Mouse (Mus musculus) frontal cortex, adult (tissue): ENCODE results near the gene Arntl.

Experiments used
- ATAC-seq: cut with Nextera tagmentation; 2 replicates; pipeline ENCODE4 v1.9.2; 2017; ENCODE audit warnings: mild to moderate bottlenecking, moderate library complexity, mixed read lengths; ENCODE audit not compliant: low TSS enrichment

Arntl gene

DNA sequence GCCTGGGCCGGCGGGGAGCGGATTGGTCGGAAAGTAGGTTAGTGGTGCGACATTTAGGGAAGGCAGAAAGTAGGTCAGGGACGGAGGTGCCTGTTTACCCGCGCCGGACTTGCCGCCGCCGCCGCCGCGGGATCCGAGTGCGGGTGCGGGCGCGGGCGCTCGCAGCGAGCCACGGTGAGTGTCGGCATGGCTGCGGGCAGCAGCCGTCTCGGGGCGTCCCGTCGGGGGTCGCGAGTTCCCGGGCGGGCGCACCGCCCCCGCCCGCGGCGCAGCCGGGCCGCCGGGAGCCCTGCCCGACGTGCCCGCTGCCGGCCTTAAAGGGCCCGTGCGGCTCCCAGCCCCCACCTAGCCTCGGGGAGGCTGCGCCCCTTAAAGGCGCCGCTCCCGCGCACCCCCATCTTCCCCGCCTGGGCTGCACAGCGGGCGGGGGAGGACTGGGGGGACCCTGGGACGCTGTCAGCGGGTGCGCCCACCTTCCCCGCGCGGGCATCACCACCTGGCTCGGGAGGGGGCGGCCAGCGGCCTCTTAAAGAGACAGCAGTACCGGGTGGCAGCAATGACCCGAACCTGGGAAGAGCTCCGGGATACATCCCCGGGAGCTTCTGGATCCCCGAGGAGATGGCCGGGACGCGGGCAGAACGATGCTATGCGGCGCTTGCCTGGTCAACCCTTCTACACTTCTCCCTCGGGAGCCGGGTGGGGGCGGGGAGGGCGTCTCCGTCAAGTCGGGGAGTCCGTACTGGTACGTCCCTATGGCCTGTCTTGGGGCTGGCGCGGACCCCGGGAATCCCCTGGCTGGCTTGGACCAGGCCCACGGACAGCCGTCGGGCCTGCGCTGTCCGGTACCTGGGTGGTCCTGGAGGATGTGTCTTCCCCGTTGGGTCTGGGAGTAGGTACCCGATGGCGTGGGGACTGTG, 464 bp downstream of the Arntl start:
- peak; percentile 32 for ATAC-seq

DNA sequence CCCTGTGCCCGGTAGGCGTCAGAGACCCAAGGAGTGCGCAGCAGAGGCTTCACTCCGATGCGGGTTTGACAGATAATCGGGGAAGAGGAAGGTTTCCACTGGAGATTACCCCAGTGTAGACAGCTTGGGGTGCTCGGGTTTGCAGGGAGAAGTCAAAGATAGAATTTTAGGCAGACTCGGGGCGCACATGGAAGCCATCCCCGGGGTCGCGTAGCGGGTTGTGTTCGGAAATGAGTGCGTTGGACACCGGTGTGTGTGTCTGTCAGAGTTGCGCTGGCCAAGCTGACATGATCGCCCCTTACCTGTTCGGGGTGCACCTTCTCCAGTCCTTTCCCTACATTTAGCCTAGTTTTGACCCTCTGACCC, 1.1 kb downstream of the Arntl start:
- ATAC-seq: no peak

DNA sequence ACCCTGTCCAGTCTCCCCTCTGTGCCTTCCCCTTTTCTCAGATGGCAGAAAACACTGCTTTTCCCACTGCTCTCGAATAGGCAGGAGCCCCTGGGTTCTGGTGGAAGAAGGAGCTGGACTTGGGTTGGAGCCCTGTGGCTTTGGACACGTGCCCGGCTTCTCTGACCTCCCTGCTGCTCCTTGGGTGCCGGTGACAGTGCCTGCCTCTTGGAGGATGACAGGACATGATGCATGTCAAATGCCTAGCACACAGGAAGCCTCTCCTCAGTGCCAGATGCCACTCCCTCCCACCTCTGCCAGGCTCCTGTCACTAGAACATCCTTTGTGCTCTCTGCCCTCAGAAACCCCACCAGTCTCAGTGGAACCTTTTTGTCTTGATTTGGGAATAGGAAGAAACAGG, 3.2 kb downstream of the Arntl start:
- ATAC-seq: no peak

- ATAC-seq: no peak
Measured at GRCm38 (mm10) chr7:113214245-113215169, 7.2 kb downstream of the Arntl start.

GRCm38 (mm10) chr7:113216152-113216551, 8.9 kb downstream of the Arntl start:
- peak; percentile 72 for ATAC-seq

- ATAC-seq: no peak
Measured at GRCm38 (mm10) chr7:113219416-113219815, 12.2 kb downstream of the Arntl start.

- no peak for ATAC-seq
Measured at GRCm38 (mm10) chr7:113219864-113220263, 12.6 kb downstream of the Arntl start.

DNA sequence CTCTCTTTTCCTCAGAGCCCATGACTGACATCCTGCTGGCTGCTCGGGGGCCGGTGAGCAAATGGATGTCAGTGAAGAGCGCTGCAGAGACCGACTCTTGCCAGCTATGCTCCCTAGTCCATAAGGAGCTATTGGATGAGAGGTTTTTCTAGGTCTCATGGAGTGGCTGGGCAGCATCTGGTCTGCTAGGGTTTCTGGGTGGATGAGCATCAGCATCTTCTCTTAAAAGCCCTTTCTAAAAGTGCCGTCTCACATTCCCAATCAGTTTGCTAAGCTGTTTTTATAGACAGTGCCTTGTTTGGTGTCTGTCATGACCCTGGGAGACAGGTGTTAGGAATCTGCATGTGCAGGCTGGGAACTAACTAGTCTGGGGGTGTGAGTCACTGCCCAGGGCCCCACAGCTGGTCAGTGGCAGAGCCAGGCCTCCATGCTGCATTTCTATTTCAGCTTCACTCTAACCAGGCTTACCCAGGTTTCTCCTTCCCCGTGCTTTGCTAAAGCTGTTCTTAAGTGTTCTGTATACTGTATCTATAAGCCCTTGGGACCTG, 13.5 kb downstream of the Arntl start:
- peak; percentile 20; the same call in 1 of the 2 replicates for ATAC-seq

DNA sequence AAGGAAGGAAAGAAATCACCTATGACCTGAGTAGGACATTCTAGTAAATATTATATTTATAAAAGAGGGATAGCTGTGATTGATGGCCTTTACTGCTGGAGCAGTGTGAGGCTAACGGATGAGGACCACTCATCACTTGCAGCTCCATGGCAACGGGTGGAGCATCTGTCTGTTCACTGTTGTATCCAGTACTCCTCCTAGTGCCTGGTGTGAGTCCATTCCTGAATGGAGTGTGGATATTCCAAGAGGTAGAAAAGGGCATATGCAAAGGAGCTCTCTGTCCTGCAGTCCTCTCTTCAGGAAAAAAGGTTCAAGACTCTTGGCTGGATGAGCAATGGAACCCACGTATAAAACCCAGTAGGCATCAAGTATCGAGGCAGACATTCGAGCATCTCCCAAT, 15.6 kb downstream of the Arntl start:
- ATAC-seq: no peak

GRCm38 (mm10) chr7:113224620-113225019, 17.4 kb downstream of the Arntl start:
- no peak for ATAC-seq

DNA sequence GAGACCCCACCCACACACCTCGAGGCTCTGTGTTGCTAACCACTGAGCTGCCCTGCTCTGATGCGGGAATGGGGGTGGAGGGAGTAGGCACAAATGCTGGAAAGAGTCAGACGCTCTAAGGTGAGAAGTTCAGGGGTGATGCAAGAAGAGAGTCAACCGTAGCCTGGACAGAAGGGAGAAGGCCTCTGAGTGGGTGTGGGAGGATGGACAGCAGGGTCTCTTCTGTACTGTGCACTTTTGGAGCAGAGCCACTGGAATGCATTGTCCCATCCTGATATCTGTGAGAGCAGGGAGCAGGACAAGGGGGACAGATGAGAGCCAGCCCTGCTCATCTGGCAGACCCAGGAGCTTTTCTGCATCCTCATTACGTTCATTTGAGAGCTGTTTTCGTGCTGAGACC, 21.2 kb downstream of the Arntl start:
- no peak for ATAC-seq

DNA sequence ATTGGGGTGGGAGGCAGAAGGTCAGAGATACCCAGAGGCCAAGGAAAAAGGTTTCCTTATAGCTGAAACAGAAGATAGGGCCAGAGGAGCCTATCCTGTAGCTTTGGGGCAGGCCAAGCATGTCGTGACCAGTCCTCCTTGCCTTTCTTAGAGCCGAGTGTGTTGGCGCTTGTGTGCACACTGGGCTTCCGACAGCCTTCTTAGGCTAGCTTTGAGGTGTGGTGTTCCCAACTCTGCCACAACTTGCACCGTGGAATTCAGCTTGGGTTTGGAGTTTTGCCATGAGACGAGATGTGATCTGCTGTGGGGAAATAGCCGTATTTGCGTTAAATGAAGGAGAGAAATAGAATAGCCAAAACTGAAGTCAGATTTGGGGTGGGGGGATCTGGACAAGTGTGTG, 28.9 kb downstream of the Arntl start:
- no peak for ATAC-seq

- ATAC-seq: no peak
Measured at GRCm38 (mm10) chr7:113238365-113238764, 31.1 kb downstream of the Arntl start.

- no peak for ATAC-seq
Measured at GRCm38 (mm10) chr7:113239448-113240130, 32.3 kb downstream of the Arntl start.

DNA sequence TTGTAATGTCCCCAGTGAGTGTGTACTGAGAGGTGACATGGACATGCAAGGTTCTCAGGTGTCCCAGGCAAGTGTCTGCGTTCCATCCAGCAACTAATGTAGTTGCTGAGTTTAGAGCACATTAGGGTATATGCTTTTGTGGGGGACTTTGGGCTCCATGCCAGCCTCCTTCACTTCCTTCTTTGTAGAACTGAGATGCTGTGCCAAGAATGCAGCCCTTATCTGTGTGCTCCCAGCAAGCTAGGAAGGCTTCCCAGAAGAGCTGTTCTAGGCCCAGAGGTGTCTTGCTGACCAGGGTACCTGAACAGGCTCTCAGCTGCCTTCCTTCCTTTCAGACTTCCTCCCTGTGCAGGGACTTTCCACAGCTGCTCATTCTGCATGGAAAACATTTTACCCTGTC, 33.2 kb downstream of the Arntl start:
- ATAC-seq: no peak

GRCm38 (mm10) chr7:113241901-113242661, 34.8 kb downstream of the Arntl start:
- no peak for ATAC-seq

DNA sequence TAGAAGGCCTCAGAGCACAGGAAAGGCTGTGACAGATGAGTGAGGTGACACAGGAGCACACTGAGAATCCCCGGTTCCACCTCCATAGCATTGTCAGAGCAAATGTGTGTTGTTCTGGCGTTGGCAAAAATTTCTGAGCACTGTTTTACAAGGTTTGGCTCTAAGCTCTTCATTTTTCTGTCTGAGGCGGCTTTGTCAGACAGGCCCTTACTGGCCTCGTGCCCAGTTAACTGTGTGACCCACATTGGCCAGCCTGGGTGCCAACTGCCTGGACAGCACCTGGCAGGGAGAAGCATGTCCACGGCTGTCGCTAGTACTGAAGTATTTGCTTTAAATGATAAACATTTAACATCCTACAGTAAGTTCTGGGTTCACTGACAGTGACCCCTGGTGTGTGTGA, 35.4 kb downstream of the Arntl start:
- ATAC-seq: no peak

GRCm38 (mm10) chr7:113245144-113245543, 37.9 kb downstream of the Arntl start:
- ATAC-seq: no peak

DNA sequence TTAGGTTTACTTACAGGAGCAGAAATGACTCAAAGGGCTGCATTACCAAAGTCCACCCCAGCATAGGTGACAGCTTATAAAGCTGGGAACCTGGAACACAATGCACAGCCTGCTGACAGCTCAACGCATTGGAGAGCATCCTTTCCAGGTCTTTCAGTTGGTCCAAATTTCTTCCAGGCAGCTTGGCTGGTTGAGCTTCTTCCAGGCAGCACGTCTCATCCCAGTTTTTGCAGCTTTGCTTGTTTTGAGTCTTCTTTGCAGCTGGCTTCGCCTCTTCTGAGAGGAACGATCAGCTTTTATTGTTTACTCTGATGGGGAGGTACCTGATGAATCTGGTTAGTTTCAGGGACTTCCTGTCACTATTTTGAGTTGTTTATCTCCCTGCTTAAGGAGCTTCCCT, 39.2 kb downstream of the Arntl start:
- ATAC-seq: peak; percentile 21; the same call in 1 of the 2 replicates

DNA sequence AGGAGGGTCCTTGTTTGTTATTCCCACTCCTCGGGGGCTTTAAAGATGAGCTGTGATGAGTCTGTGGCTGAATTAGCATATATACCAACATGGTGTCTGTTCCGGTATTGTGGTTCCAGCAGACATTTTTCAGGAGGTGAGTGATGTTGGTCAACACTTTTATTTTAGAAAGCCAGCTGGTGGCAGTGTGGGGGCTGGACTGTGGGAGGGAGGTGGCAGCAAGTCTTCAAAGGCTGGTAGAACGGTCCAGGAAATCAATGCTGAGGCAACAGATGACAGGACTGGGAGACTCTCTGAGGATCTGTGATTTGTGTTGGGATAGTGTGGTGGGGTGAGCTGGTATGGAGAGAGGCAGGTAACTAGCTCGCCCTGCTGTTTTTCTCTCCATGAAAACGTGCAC, 39.9 kb downstream of the Arntl start:
- ATAC-seq: peak; percentile 27; the same call in 1 of the 2 replicates
